Mouse (Mus musculus) layer of hippocampus, postnatal 14 days (tissue): ENCODE measurements around the gene Inka1. TPM values are rescaled to one million over a fixed set of nuclear protein-coding genes. Genes with fewer than 3 reads are reported as not detected.

ENCODE experiments used
- DNase-seq, 2 experiments: peaks; one replicate each; pipeline ENCODE4 v3.0.0; 2021 to 2022; ENCODE audit warnings: low spot score in 2 of 2, mixed read lengths in 1 of 2
- total RNA-seq, 2 experiments: library from RNA; stranded (reverse); gene quantifications; 2 replicates each; pipeline ENCODE4 v1.2.3; 2021

The Inka1 gene
- total RNA-seq, 2 experiments from 2014 or later = 9.2 to 11.5 TPM

- no peak for DNase-seq
Measured at GRCm38 (mm10) chr9:107984052-107984753, 1.5 kb downstream of the Inka1 start.

GRCm38 (mm10) chr9:107983421-107983890 lies 2.2 kb downstream of the Inka1 start:
- peak; percentile 31 to 61 for DNase-seq

GRCm38 (mm10) chr9:107982681-107983346 lies 2.9 kb downstream of the Inka1 start, which contains the start of gene Gm20661:
Gm20661 (plus strand) TSS chr9:107983058.
- peak; percentile 63 to 77 for DNase-seq

- peak in 1 of 2 experiments; percentile 62 for DNase-seq
Measured at GRCm38 (mm10) chr9:107981684-107982605, 3.7 kb downstream of the Inka1 start.

DNA sequence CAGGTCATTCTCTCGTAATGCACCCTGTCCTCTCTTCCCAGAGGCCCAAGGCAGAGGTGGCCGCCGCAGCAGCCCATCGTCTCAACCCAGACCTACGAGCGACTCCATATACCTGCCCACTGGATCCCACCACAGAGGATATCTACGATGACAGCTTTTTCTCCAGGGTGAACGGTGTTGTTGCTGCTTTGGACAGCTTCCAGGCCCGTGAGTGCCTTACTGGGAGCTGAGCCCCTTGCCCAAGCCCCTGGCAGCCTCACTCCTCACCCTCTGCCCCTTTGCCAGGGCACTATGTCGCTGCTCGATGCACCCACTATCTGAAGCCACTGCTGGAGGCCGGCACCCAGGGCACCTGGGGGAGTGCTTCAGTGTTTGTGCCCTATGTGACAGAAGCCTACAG lies 6.9 kb downstream of the Inka1 start:
- DNase-seq = no peak

DNA sequence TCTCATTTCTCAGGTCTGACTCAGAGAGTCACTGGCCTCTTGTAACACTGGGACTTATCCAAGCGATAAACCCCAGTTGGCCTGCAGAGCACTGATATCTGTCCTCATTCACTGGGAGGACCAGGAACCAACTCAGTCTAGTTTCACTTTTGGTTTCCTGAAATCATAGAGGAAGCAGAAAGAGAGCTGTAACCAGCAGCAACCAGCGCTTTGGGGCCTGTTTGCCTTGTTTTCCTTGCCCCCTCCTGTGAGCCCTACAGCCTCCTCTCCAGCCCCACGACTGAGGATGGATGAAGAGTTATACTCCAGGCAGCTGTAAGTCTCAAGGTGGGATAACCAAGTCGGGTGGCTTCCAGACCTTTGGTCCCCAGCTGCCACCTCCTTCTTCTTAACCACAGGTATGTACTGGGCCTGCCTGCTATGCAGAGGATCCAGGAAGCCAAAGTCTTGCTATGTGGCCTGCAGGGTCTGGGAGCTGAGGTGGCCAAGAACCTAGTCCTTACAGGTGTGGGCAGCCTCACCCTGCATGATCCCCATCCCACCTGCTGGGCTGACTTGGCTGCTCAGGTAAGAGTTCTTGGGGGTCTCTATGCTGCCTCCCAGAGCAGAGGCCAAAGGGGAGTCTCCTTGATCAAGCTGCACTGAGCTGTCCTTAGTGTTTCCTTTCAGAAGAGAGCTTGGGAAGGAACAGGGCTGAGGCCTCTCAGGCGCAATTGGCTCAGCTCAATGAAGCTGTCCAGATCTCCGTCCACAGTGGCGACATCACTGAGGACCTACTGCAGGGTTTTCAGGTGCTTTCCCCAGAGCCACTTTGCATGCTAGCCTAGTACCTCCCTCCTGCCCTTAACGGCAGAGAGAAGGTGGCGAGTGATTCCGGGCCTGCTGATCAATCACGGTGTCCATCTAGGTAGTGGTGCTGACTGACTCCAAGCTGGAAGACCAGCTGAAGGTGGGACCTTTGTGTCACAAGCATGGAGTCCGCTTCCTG lies 10.0 kb downstream of the Inka1 start, which contains the start of gene Uba7:
TSS of gene Uba7 (plus strand) at position 107 of the 988 bp plus-strand sequence.
- no peak for DNase-seq

GRCm38 (mm10) chr9:107974491-107975171 lies 11.0 kb downstream of the Inka1 start:
- DNase-seq = no peak

DNA sequence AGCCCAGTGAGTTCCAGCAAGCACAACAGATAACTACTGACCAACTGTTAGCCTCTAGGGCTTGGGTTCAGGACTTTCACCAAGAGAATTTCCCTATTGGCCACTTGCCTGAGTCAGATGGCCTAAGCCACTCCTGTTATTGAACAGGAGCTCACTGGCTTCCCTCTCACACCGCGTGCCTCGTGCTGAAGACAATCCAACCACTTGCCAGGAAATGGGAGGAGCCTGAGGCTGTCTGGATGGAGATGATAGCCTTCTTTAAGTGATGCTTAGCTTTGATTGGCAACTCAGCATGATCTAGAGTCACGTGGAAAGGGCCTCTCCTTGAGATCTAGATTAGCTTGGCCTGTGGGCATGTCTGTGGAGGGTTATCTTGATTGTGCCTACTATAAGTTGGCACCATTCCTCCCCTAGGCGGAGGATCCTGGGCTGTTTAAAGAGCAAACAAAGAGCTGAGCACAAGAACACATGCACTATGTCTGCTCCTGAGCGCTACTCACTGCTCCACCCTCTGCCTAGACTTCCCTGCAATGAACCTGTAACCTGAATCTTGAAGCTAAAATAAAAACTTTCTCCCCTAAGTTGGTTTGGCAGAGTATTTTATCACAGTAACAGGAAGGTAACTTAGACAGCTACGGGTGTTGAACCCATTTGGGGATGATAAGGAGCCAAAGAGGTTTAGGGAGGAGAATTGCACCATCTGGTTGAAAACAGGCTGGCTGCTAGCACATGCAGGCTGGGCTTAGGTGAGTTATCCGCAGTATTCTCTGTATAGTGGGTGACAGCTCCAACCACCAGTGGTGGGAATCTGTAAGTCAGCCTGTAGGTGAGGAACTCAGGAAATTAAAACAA lies 13.8 kb downstream of the Inka1 start:
- DNase-seq = no peak

- no peak for DNase-seq
Measured at GRCm38 (mm10) chr9:107970311-107970710, 15.4 kb downstream of the Inka1 start.

DNA sequence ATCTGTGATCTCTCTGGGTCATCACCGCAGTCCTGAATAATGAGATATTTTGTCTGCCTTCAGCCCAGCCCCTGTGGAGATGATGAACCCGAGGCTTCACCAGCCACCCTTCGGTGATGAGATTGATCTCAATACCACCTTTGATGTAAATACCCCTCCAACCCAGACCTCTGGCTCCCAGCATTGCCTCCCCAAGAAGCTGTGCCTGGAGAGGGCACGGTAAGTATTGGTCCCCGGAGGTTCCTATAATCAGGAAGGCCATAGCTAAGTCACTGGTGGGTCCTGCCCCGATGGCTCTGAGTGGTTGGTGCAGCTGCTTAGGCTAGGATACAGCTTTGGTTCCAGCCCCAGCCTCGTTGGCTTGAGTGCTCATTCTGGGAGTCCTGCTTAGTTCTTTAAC lies 17.1 kb downstream of the Inka1 start:
- no peak for DNase-seq

GRCm38 (mm10) chr9:107967437-107967836 lies 18.2 kb downstream of the Inka1 start:
- no peak for DNase-seq

DNA sequence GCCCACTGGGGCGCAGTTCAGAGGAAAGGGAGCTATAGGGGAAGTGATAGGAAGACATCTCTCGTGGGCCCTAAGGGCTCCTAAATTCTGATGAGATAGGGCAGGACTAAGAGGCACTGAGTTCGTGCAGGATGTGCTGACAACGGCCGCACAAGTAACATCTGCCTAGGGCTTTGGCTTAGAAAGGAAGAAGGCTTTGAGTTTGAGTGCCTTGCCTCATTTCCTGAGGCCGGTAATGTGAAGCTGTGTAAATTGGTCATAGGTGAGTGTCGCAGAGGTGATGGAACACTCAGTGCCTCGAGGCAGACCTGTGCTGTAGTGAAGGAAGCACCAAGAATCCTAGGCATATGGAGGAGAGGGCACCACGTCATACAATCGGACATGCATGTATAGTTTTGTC lies 19.0 kb downstream of the Inka1 start:
- DNase-seq = no peak

DNA sequence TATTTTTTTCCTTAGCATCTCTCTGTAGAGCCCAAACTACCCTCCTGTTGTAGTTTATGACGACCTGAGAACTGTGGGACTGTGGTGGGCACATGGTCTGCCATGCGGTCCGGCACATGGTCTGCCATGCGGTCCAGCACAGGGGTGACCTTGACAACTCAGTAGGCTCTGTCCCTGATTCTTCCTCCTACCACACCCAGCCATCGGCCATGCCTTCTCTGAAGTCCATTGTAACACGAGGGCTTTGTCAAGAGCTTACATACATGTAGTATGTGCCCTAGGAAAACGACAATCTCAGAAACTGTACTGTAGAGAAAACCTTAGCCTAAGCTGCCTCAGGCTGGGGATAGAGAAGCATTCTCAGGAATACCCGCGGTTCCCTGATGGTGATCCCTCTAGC lies 21.0 kb downstream of the Inka1 start:
- no peak for DNase-seq

DNA sequence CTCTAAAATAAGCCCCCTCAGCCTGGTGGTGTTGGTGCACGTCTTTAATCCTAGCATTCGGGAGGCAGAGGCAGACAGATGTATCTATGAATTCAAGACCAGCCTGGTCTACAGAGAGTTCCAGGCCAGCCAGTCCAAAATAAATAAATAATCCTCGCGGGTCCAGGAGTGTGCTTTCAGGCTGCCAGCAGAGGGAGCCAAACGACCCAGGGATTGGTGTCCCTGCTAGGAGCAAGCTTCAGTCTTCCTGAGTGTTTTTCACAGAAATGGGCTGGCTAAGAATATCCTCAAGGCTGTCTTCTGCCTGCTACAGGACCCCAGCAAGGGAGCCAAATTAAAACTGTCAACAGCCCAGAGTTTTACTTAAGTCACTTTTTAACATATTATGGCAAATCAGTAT lies 22.0 kb downstream of the Inka1 start:
- peak; percentile 63 to 81 for DNase-seq

GRCm38 (mm10) chr9:107962916-107963315 lies 22.8 kb downstream of the Inka1 start:
- no peak for DNase-seq

DNA sequence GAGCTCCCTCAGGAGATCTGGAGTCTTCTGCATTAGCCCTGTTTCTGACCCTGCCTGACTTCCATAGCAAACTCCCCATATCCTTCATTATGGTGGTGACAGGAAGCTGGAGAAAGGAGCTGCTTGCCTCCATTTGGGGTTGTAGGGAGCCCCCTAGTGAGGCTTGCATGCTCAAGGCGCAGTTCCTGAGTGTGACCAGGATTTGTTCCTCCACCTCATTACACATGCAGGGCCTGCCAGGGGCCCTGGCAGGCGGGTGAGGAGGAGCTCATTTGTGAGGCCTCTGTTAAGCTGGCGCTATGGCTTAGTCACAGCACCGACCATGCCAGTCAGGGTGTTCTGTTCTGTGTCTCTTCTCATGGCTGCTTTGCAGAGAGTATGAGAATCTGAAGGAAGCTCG lies 23.8 kb downstream of the Inka1 start:
- DNase-seq = peak; percentile 69 to 77

GRCm38 (mm10) chr9:107961351-107961762 lies 24.3 kb downstream of the Inka1 start:
- peak; percentile 62 to 71 for DNase-seq

- no peak for DNase-seq
Measured at GRCm38 (mm10) chr9:107960928-107961327, 24.8 kb downstream of the Inka1 start.

DNA sequence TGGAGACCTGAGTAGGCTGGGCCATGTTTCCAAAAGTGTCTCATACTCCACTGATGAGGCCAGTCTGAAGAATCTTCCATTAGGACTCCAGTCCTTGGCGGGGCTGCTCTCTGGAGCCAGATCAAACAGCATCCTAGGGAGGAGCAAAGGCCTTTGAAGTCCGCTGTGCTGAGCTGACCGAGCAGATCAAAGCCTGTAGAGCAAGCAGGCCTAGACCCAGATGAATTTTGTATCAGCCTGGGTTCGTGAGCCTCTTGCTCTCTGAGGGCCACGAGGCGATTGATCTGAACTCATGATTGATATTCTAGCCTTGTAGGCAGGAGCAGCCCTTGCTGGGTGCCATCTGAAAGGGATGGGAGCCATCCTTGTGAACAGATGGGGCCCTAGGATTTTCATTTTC lies 25.8 kb downstream of the Inka1 start:
- no peak for DNase-seq
